Mouse (Mus musculus) stomach, postnatal 0 days (tissue): ENCODE results near the gene Plcl2. TPM values are rescaled to one million over a fixed set of nuclear protein-coding genes. Genes with fewer than 3 reads are reported as not detected.

ENCODE experiments used
- ATAC-seq: fragments of 200-750 bp; cut with Nextera tagmentation; 2 replicates; pipeline ENCODE4 v1.8.0; 2017; ENCODE audit not compliant: low FRiP score, low TSS enrichment
- DNase-seq: peaks from one replicate; pipeline ENCODE4 v3.0.0-alpha.2; 2016; ENCODE audit warnings: low spot score
- H3K27ac ChIP-seq: fragments of 300-500 bp; sonication (generic); replicated peaks from 2 replicates; pipeline ENCODE4 v1.5.1; 2014; ENCODE audit warnings: mild to moderate bottlenecking, control low read depth
- H3K27me3 ChIP-seq: fragments of 300-500 bp; sonication (generic); 2 replicates; pipeline ENCODE4 v1.6.1; 2014; ENCODE audit warnings: low read length; ENCODE audit not compliant: control insufficient read depth, insufficient read depth
- H3K36me3 ChIP-seq: fragments of 300-500 bp; sonication (generic); 2 replicates; pipeline ENCODE4 v1.6.1; 2014; ENCODE audit warnings: low read length, mixed read lengths; ENCODE audit not compliant: control insufficient read depth, insufficient read depth
- H3K4me1 ChIP-seq: fragments of 300-500 bp; sonication (generic); replicated peaks from 2 replicates; pipeline ENCODE4 v1.6.1; 2014; ENCODE audit warnings: antibody characterized with exemption; ENCODE audit not compliant: control insufficient read depth, insufficient read depth
- H3K4me2 ChIP-seq: fragments of 300-500 bp; sonication (generic); replicated peaks from 2 replicates; pipeline ENCODE4 v1.6.1; 2014; ENCODE audit warnings: low read depth, mild to moderate bottlenecking, control low read depth, moderate library complexity
- H3K4me3 ChIP-seq: fragments of 300-500 bp; sonication (generic); 2 replicates; pipeline ENCODE4 v1.5.1; 2014; ENCODE audit warnings: low read depth, low read length, control low read depth
- H3K9ac ChIP-seq: fragments of 300-500 bp; sonication (generic); 2 replicates; pipeline ENCODE4 v1.6.1; 2014; ENCODE audit warnings: mild to moderate bottlenecking, low read length, control low read depth, mixed read lengths
- H3K9me3 ChIP-seq: fragments of 300-500 bp; sonication (generic); 2 replicates; pipeline ENCODE4 v1.6.1; 2016; ENCODE audit warnings: low read length; ENCODE audit not compliant: control insufficient read depth
- CTCF ChIP-seq: IDR thresholded peaks from 2 replicates; pipeline ENCODE4 v1.5.1; 2016; ENCODE audit warnings: antibody characterized with exemption, low read depth, mild to moderate bottlenecking, moderate library complexity
- EP300 ChIP-seq: optimal IDR thresholded peaks from 2 replicates; pipeline ENCODE3; 2016; ENCODE audit warnings: antibody characterized with exemption
- WGBS: fragments of 180-500 bp; shearing (Covaris S2); extraction: QIAGEN DNeasy Blood & Tissue Kit; methylation state at CpG from one replicate; pipeline ENCODE4 v1.1.7; 2014; 5-methylcytosine and 5-hydroxymethylcytosine counted together
- polyA plus RNA-seq: library from polyadenylated mRNA; unstranded; fragments of >200 nt; fragmentation: Nextera tagmentation; extraction: Ambion mirVana; gene quantifications from 2 replicates; pipeline ENCODE4 v1.2.1, GENCODE M21; 2015

The Plcl2 gene
- polyA plus RNA-seq, 1 experiment from 2014 or later = 2.3 TPM

DNA sequence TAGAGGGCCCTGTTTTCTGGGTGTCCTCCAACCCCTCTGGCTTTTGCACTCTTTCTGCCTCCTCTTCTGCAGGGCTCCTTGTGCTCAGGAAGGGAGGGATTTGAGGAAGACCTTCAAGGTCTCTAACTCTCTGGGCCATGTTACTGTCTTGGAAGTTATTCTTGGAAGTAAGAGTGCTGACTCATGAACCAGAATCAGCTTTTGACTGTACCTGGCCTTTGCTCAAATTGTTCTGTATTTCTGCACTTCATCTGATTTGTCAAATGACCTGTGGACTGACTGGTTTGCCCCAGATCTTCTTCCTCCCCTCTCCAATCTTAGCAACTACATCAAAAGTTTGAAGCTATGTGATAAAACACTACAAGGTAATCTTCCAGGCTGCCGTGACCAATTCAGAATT is 91.5 kb downstream of the Plcl2 start:
- no peak for ATAC-seq
- WGBS = 97% methylated on average over 1 of the region's 1 CpGs

DNA sequence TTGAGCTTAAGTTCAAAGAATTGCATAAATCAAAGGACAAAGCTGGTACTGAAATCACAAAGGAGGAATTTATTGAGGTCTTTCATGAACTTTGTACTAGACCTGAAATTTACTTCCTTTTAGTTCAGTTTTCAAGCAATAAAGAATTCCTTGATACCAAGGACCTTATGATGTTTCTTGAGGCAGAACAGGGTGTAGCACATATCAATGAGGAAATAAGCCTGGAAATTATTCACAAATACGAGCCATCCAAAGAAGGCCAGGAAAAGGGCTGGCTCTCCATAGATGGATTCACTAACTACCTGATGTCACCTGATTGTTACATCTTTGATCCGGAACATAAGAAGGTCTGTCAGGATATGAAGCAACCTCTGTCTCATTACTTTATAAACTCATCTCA is 97.7 kb downstream of the Plcl2 start:
- Histone ChIP-seq H3K4me1 (no peaks in the 10 kb centered on the region), H3K4me3 (no peak overlapping the region), H3K9ac (no peak overlapping the region), H3K27me3 (no peaks in the 10 kb centered on the region), H3K4me2 (no peak overlapping the region), H3K9me3 (no peaks in the 10 kb centered on the region), H3K27ac (no peak overlapping the region), H3K36me3 (0 out of 2 replicates have a peak, but pooled peaks cover 3% of the 10 kb centered on the region)
- WGBS = 92% methylated on average over 2 of the region's 2 CpGs
- no peak for TF ChIP-seq EP300
- no peak for TF ChIP-seq CTCF
- ATAC-seq = no peak
- DNase-seq = no peak

More for the DNA sequence above, 91.5 kb downstream of the Plcl2 start:
- H3K36me3 ChIP-seq = no peaks in the 10 kb centered on the region
- H3K4me1 ChIP-seq = no peaks in the 10 kb centered on the region
- H3K27me3 ChIP-seq = no peaks in the 10 kb centered on the region
- H3K9me3 ChIP-seq = no peaks in the 10 kb centered on the region
- no peak overlapping the region for H3K9ac ChIP-seq
- no peak overlapping the region for H3K4me2 ChIP-seq
- DNase-seq = no peak
- H3K27ac ChIP-seq = no peak overlapping the region
- no peak for TF ChIP-seq EP300
- no peak for TF ChIP-seq CTCF
- H3K4me3 ChIP-seq = no peak overlapping the region

DNA sequence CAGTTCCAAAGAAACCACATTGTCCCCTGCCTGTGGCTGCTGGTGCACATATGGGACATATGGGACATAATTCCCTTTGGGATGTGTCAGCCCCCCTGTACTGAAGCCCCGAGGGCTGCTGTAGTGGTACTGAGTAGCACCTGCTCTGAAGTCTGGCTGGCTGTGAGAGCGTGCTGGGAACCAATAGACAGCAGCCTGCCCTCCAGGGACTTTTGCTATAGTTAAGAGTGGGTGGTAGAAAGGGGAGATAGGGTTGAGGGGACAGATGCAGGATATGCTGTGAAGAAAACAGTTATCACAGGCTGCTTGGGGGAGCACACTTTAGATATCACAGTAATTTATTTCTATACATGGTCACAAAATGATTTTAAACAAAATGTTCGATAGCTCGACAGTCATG is 100.7 kb downstream of the Plcl2 start:
- no peak overlapping the region for H3K4me3 ChIP-seq
- no peak overlapping the region for H3K4me2 ChIP-seq
- WGBS = 92% methylated on average over 4 of the region's 4 CpGs
- no peaks in the 10 kb centered on the region for H3K4me1 ChIP-seq
- no peaks in the 10 kb centered on the region for H3K9me3 ChIP-seq
- H3K27me3 ChIP-seq = no peaks in the 10 kb centered on the region
- no peak overlapping the region for H3K9ac ChIP-seq
- DNase-seq (no peak), ATAC-seq (no peak)
- no peak overlapping the region for H3K27ac ChIP-seq
- no peak for TF ChIP-seq CTCF
- TF ChIP-seq EP300 = no peak
- H3K36me3 ChIP-seq = 0 out of 2 replicates have a peak, but pooled peaks cover 3% of the 10 kb centered on the region

DNA sequence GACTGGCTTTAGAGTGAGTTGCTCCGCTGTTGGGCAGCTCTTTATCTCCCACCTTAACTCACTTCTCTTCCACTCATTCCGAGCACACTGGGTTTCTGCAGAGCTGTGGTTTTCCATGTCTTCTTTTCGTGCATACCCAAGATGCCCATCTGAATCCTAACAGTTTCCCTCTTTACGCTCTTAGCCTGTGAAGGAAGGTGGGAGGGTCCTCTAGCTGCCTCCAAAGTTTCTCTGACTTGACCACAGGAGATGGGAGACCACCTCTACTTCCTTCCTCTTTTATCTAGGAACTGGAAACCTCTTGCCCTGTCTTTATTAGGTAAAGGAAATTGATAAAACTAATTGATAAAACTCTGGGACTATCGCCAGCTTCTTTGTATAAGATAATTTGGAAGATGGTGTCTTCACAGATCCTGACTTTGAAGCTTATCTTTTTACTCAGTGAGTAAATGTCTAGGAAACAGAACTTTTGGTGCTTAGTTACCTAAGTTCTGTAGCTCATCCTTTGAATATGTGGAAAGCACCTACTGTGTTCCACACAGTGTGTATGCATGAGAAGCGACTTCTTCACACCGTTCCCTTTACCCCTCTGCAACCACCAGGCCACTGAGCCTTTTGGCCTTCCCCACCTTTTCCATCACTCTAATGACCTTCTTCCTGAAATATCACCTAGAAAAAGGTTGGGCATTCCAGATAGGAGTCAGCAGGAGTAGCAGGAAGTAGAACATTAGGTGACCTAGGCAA is 111.8 kb downstream of the Plcl2 start:
- Histone ChIP-seq H3K4me1 (no peaks in the 10 kb centered on the region), H3K9ac (no peak overlapping the region), H3K27ac (no peak overlapping the region), H3K27me3 (no peaks in the 10 kb centered on the region), H3K4me2 (no peak overlapping the region), H3K36me3 (no peaks in the 10 kb centered on the region), H3K9me3 (no peaks in the 10 kb centered on the region), H3K4me3 (no peak overlapping the region)
- 93% methylated on average over 7 of the region's 7 CpGs for WGBS
- ATAC-seq (no peak), DNase-seq (no peak)
- TF ChIP-seq CTCF (no peak), EP300 (no peak)

DNA sequence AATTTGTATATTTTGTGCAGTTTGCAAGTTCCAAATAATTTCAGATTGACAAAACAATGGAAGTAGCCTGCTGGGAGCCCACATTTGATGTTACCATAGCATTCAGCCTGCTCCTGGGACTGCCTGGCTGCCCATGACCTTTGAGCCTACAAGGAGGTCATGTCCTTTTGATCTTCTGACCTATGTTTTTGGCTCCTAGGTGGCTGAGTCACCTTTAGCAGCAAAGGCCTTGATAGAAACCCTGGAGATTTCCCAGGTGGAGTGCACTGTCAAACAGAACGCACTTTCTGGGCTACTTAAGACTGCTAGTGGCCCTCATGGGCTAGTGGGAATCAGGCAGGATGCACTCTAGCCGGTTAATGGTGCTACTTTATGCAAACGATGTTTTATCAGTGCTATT is 112.8 kb downstream of the Plcl2 start:
- no peaks in the 10 kb centered on the region for H3K36me3 ChIP-seq
- TF ChIP-seq CTCF (no peak), EP300 (no peak)
- DNase-seq (no peak), ATAC-seq (no peak)
- H3K4me1 ChIP-seq = no peaks in the 10 kb centered on the region
- 78% methylated on average over 3 of the region's 3 CpGs for WGBS
- no peak overlapping the region for H3K4me3 ChIP-seq
- H3K27ac ChIP-seq = no peak overlapping the region
- H3K9me3 ChIP-seq = no peaks in the 10 kb centered on the region
- no peak overlapping the region for H3K4me2 ChIP-seq
- no peak overlapping the region for H3K9ac ChIP-seq
- no peaks in the 10 kb centered on the region for H3K27me3 ChIP-seq

DNA sequence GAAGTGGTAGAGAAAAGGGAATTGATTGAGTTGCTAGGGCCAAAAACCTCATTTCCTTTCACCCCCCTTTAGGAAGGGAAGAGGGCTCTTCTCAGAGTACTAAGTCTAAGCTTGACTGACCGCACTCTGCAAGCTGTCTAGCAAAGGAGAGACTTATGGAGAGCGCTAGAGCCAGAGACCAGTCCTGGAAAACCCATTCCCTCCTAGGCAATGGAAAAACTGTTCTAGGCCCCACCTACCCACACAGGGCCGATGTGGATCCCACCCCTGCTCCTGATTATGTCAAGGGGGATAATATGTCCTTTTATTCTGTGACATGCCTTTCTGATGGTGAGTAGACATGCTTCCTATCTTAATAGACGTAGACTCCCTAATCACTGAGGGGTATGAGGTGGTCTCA is 116.4 kb downstream of the Plcl2 start:
- no peak for TF ChIP-seq CTCF
- TF ChIP-seq EP300 = no peak
- Histone ChIP-seq H3K4me2 (no peak overlapping the region), H3K27me3 (no peaks in the 10 kb centered on the region), H3K4me1 (no peaks in the 10 kb centered on the region), H3K9ac (no peak overlapping the region), H3K9me3 (no peaks in the 10 kb centered on the region), H3K27ac (no peak overlapping the region), H3K4me3 (no peak overlapping the region), H3K36me3 (no peaks in the 10 kb centered on the region)
- no peak for DNase-seq
- WGBS = 90% methylated on average over 4 of the region's 4 CpGs
- ATAC-seq = no peak
